Mouse (Mus musculus): ENCODE results near the gene Cyp1a2.

Gene Cyp1a2

GRCm38 (mm10) chr9:57646551-57647103 is 36.9 kb downstream of the Cyp1a2 start:
- no peak for DNase-seq (ENCODE audit: low spot score in 2 of 2)

DNA sequence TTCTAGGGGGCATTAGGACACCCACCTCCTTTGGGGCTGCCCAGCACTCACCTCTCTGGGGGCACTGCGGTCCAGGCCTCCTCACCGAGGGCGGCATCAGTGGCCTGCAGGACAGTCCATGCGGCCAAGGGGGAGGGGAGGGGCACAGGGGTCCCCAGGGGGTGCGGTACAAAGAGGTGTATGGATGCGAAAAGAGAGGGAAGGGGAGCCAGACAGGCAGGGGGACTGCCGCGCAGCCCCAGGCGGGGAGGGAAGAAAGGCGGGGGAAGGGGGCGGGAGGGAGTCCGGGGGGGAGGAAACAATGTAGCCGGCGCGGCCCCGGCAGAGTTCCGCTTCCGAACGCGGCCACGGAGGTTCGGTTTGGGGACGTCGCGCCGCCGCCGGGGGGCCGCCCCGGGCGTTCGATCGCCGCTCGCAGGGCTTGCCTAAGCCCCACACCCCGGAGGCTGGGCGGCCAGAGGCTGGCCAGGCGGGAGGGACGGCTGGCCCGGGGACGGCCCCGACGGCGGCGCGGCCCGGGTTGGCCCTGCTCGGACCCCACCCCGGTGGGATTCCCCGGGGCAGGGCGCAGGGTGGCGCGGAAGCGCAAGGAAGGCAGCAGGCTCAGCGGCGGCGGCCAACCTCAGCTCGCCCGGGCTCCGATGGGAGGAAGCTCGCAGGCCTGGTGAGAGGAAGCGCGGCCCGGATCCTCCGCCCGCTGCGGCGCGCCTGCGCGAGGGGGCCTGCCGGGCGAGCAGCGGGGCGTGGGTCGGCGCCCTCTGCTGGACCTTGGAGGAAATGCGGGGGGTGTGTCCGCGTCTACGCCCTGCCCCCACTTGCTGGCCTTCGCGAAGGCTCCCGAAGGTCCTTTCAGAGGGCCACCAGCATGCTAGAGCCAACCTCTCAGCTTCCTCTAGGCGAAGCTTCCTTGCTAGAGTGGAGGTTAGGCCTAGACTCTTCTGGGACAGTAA is 38.3 kb downstream of the Cyp1a2 start:
- peak; percentile 80 to 90 for DNase-seq (ENCODE audit: low spot score in 2 of 2)

DNA sequence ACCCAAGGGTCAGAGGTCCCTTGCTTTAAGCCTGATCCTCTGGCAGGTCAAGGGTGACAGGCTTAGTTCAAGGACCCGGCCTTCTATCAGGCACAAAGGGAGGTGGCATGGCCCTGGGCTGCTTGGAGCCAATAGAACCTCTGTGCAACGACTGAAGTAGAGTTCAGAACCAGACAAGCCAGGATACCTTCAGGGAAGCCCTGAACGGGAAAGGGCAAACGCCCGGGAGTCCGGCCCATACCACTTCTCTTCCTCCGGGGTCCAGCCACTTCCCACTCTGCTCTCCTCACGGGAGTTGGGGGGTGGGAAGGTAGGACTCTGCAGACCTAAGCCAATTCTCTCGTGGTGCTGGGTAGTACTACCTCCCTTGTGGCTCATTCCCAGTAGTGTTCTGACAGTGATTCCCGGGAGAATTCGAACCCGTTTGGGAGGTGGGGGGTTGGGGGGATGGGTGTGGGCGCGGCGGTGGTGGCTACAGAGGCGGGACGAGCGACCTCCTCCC is 39.0 kb downstream of the Cyp1a2 start:
- no peak for DNase-seq (ENCODE audit: low spot score in 2 of 2)

- DNase-seq (ENCODE audit: low spot score in 2 of 2), result no peak
Measured at GRCm38 (mm10) chr9:57643856-57644180, 39.7 kb downstream of the Cyp1a2 start.

- DNase-seq (ENCODE audit: low spot score in 2 of 2), result no peak
Measured at GRCm38 (mm10) chr9:57643169-57643855, 40.2 kb downstream of the Cyp1a2 start.

DNA sequence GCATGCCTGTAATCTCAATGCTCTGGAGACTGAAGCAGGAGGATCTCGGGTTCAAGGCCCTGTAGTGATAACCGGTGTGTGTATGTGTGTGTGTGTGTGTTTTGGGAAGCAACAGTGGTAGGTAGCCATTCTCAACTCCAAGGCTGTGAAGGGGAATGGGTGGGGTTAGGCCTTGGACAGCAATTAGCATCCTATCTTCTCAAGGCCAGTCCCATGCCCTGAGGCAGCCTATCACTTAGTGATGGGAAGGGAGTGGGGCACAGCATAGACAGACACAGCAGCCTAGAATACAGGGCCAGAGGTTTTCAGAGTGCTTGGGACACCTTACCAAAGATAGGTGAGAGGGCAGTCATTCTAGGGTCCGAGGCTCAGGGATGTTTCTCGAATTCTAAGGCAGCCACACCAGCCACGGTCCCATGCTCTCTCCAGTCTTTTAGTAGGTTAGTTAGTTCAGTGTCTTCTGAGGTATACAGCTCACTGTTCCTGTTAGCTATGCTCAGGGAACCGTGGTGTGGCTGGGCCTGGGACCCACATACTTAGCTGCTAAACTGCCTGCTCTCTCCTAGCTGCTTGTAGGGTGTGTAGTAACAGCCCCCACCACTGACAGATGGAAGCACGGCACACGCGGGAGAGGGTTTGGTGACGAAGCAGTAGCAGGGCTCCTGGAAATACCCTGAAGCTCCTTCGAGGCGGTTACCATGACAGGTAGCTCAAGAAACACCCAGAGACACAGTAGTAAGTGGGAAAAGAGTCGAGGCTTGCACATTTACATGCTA is 41.5 kb downstream of the Cyp1a2 start:
- no peak for DNase-seq (ENCODE audit: low spot score in 2 of 2)

DNA sequence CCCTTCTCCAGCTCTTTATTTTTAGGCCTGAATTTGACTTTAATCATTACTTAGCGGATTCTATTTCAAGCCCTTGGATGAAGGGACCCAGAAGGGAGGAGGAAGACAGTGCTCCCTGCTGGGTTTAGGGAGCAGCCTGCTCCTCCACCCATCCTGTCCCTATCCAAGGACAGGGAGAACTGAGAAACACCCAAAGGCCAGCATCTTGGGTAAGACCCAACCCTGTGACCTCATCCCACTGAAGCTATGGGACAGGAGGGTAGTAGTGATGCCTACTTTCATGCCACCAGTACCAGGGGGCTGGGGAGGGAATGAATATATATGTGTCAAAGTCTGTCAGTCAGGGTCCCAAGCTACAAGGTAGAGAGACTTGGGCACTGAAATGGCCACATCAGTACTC is 42.5 kb downstream of the Cyp1a2 start:
- DNase-seq (ENCODE audit: low spot score in 2 of 2), result no peak

DNA sequence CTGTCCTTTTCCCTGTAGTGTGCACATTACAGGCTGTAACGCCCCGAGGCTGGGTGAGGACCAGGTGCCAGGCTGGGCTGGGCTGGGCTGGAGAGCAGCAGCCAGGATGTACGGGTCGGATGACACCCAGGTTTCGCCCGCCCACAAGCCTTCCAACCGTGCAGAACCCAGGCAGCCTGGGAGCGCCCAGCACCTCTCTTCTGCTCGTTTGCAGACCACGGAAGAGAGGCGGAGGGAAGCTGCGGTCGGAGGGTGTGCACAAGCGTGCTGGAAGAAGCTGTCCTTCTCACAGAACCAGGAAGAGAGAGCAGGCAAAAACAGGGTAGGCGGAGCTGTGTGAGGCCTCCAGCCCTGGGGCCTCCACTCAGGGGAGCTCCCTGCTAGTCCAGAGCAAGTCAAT is 43.1 kb downstream of the Cyp1a2 start:
- DNase-seq (ENCODE audit: low spot score in 2 of 2), result no peak

- DNase-seq (ENCODE audit: low spot score in 2 of 2), result no peak
Measured at GRCm38 (mm10) chr9:57639661-57640328, 43.7 kb downstream of the Cyp1a2 start.

DNA sequence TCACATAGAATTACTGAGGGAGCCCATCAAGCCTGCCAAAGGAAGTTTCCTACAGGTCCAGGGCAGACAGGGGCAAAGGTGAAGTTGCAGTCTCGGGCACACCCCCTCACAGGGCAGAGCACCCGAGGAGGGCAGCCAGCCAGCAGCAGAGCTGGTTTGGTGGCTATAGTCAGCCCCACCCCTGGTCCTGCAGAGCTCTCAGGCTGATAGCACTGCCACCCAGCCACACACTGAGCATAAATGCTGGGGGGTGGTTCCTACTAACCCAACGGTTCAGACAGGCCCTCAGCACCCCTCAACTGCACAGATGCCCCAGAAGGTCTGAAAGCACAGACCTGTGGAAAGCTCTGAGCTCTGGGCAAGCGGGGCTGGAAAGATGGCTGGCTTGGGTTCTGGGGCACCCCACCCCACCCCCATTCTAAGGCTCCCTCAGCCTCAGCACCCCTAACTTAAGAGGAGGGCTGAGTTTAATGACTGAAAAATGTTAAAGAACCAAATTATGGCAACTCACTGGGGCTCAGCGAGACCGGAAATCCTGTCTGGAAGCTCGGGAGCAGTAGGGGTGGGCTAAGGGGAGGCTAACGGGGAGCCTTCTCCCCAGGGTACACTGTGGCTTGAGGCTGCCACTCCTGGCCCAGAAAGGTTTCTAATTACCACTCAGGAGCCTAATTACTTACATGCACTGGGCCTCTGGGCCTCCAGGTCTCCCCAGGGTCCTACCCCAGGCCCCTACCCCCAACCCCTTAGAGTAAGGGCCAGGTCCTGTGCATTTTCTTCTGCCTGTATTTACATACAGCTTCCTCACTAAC is 44.6 kb downstream of the Cyp1a2 start:
- no peak for DNase-seq (ENCODE audit: low spot score in 2 of 2)

GRCm38 (mm10) chr9:57637741-57638322 is 45.7 kb downstream of the Cyp1a2 start:
- peak in 1 of 2 experiments; percentile 54 for DNase-seq (ENCODE audit: low spot score in 2 of 2)

DNA sequence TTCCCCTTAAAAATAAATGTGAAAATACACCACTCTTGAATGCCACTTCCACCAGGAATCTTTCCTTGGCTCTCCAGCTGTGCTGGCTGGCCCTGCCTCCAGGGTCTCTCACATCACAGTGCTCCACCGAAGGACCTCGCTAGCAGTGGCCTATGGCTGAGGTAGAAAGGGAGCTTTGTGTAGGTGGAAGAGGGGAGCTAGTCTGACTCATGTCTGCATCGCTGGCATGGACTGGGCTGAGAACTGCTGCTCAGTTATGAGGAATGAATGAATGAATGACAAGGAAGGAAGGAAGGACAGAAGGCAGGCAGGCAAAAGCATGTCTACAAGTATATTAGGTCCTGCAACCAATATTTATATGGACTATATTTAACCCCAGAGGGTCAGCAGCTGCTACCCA is 46.2 kb downstream of the Cyp1a2 start:
- no peak for DNase-seq (ENCODE audit: low spot score in 2 of 2)

- no peak for DNase-seq (ENCODE audit: low spot score in 2 of 2)
Measured at GRCm38 (mm10) chr9:57633481-57634024, 50.0 kb downstream of the Cyp1a2 start.

DNA sequence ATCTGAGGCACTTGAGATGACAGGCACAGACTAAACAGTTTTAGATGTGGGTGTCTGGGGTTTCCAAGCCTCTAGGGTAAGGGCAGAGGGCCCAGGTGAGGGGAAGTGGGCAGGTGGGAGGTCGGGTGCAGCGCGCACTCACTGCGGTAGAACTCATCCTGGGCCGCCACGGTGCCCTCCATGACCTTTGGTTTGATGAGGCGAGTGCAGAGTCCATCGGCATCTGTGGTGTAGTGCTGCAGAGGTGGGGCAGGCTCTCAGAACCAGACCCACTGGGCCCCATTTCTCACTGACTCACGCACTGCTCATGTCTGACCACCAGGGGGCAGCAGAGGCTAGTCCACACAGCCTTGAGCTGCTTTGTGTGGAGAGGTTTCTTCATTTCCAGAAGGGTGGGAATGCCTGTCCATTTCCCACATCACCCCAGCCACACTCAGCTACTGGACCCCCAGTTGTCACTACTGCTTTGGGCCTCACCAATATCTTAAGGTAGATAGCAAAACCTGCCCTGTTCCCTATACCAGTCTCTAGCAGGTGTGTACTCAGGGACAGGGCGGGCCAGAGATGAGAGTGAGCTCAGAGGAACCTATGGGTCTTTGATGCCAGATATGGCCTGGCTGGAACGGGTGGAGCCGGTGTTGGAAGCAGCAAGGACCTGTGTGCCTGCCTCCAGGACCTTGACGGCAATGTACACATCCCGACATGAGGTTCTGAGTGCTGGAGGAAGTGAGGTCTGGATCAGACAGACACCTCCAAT is 54.2 kb downstream of the Cyp1a2 start:
- peak in 1 of 2 experiments; percentile 75 for DNase-seq (ENCODE audit: low spot score in 2 of 2)

- no peak for DNase-seq (ENCODE audit: low spot score in 2 of 2)
Measured at GRCm38 (mm10) chr9:57628717-57629116, 54.8 kb downstream of the Cyp1a2 start.

DNA sequence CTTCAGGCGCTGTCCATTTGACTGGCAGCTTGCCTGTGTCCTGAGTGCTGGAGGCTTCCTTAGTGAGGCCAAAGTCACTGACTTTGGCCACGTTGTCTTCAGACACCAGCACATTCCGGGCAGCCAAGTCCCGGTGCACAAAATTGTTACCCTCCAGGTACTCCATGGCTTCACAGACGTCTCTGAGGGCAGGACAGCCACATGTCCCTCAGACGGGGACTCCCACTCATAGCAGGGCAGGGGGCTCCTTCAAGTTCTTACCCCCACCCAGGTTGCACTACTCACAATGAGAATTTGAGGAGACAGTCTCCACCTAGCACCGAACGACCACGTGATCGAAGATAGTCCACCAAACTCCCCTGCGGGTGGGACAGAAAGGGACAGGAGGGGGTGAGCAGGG is 55.6 kb downstream of the Cyp1a2 start:
- DNase-seq (ENCODE audit: low spot score in 2 of 2), result no peak

- DNase-seq (ENCODE audit: low spot score in 2 of 2), result no peak
Measured at GRCm38 (mm10) chr9:57627191-57627590, 56.3 kb downstream of the Cyp1a2 start.

Measured in frontal cortex, postnatal 10 days (tissue).